Mouse (Mus musculus): ENCODE data around the gene Mylk. TPM values are rescaled to one million over a fixed set of nuclear protein-coding genes. Genes with fewer than 3 reads are reported as not detected.

Mylk gene
- total and polyA plus RNA-seq, 2 experiments from 2014 or later = 3.7 to 20.1 TPM

DNA sequence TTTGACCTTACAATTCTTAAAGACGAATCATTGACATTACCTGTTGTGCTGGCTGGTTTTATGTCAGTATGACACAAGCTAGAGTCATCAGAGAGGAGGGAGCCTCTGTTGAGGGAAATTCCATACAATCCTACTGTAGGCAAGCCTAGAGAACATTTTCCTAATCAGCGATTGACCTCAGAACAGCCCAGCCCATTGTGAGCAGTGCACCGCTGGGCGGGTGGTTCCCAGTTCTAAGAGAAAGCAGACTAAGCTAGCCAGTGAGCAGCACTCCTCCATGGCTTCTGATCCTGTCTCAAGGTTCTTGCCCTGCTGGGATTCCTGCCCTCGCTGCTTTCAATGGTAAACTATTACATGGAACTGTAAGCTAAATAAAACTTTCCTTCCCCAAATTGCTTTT is 259.3 kb downstream of the Mylk start:
- no peak overlapping the region for H3K4me3 ChIP-seq (ENCODE audit: low read length)
- H3K27me3 ChIP-seq (ENCODE audit: insufficient read depth, low read length) = no peaks in the 10 kb centered on the region
- H3K9ac ChIP-seq (replicated peaks; ENCODE audit: low read length) = no peak overlapping the region
- no peaks in the 10 kb centered on the region for H3K36me3 ChIP-seq (ENCODE audit: insufficient read depth, low read length)
- no peak for DNase-seq (ENCODE audit: low spot score)
- H3K27ac ChIP-seq = no peak overlapping the region
- H3K9me3 ChIP-seq (ENCODE audit: low read length) = no peaks in the 10 kb centered on the region
- no peak for TF ChIP-seq CTCF (IDR thresholded peaks at IDR 0.05; ENCODE audit: low read depth)
- H3K4me1 ChIP-seq (ENCODE audit: insufficient read depth, low read length) = 0 out of 2 replicates have a peak, but pooled peaks cover 5% of the 10 kb centered on the region
- no peak overlapping the region for H3K4me2 ChIP-seq (ENCODE audit: low read depth, low read length)
- ATAC-seq = no peak
- WGBS = 69% methylated on average over 5 of the region's 5 CpGs

DNA sequence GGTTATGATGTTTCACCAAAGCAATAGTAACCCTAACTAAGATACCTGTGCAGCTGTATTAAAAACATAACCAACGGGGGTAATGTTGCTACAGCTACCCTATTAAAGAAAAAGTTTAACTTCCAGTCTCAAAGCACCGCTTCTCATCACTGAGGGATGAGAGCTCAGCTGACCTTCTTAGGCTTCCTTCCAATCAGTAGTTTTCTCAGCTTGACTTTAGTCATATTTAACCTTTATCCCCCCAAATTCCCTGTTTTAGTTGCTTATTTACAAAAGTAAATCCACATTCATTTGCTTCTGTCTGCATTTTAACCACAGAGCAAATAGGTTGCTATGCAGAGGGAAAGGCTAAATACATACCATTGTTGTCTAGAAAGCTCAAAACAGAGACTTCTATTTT is 259.7 kb downstream of the Mylk start:
- H3K9ac ChIP-seq (replicated peaks; ENCODE audit: low read length) = no peak overlapping the region
- H3K27ac ChIP-seq = no peak overlapping the region
- H3K4me1 ChIP-seq (ENCODE audit: insufficient read depth, low read length) = 0 out of 2 replicates have a peak, but pooled peaks cover 5% of the 10 kb centered on the region
- TF ChIP-seq CTCF (IDR thresholded peaks at IDR 0.05; ENCODE audit: low read depth) = no peak
- H3K4me3 ChIP-seq (ENCODE audit: low read length) = no peak overlapping the region
- no peaks in the 10 kb centered on the region for H3K27me3 ChIP-seq (ENCODE audit: insufficient read depth, low read length)
- ATAC-seq = no peak
- WGBS = 87% methylated on average over 2 of the region's 2 CpGs
- no peak for DNase-seq (ENCODE audit: low spot score)
- no peaks in the 10 kb centered on the region for H3K9me3 ChIP-seq (ENCODE audit: low read length)
- no peaks in the 10 kb centered on the region for H3K36me3 ChIP-seq (ENCODE audit: insufficient read depth, low read length)
- no peak overlapping the region for H3K4me2 ChIP-seq (ENCODE audit: low read depth, low read length)

DNA sequence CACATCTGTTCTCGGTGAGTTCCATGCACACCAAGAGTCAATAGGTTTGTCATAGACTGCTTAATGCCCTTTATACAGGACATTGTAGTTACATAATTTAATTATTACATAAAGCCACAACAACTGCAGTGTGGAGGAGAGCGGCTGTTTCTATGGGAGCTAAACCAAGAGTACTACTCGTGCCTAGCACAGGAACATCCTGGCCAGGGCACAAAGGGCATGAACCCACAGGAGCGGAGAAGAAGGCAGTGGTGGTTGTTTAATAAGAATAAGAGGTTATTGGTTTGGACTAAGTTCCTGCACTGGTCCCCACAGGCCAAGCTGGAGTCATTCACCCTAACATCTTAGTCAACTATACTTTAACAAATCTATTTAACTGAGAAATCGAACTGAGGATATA is 261.2 kb downstream of the Mylk start:
- H3K27ac ChIP-seq = no peak overlapping the region
- ATAC-seq (no peak), DNase-seq (ENCODE audit: low spot score) (no peak)
- no peak overlapping the region for H3K4me3 ChIP-seq (ENCODE audit: low read length)
- 88% methylated on average over 5 of the region's 5 CpGs for WGBS
- no peaks in the 10 kb centered on the region for H3K27me3 ChIP-seq (ENCODE audit: insufficient read depth, low read length)
- H3K4me1 ChIP-seq (ENCODE audit: insufficient read depth, low read length) = 0 out of 2 replicates have a peak, but pooled peaks cover 1% of the 10 kb centered on the region
- no peaks in the 10 kb centered on the region for H3K9me3 ChIP-seq (ENCODE audit: low read length)
- no peak overlapping the region for H3K9ac ChIP-seq (replicated peaks; ENCODE audit: low read length)
- H3K4me2 ChIP-seq (ENCODE audit: low read depth, low read length) = no peak overlapping the region
- TF ChIP-seq CTCF (IDR thresholded peaks at IDR 0.05; ENCODE audit: low read depth) = no peak
- H3K36me3 ChIP-seq (ENCODE audit: insufficient read depth, low read length) = no peaks in the 10 kb centered on the region

DNA sequence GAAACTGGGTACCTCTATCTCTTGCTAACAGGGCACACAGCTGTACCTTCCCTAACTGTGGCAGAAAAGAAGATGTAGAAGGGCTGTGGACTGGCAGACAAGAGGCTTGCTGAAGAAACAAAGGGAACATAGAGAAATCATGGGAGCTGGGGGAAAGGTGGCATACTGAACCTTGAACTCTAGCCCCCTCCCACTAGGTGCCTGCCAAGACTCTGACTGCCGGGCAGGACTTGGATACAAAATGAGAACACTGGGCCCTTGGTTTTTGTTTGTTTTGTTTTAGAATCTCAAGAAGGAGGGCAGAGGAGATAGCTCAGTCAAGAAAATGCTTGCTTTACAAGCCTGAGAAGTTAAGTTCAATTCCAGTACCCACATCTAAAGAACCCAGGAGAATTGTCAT is 262.4 kb downstream of the Mylk start:
- TF ChIP-seq CTCF (IDR thresholded peaks at IDR 0.05; ENCODE audit: low read depth) = no peak
- no peak overlapping the region for H3K27ac ChIP-seq
- no peak for DNase-seq (ENCODE audit: low spot score)
- no peaks in the 10 kb centered on the region for H3K4me1 ChIP-seq (ENCODE audit: insufficient read depth, low read length)
- no peaks in the 10 kb centered on the region for H3K9me3 ChIP-seq (ENCODE audit: low read length)
- H3K4me3 ChIP-seq (ENCODE audit: low read length) = no peak overlapping the region
- no peak overlapping the region for H3K9ac ChIP-seq (replicated peaks; ENCODE audit: low read length)
- H3K27me3 ChIP-seq (ENCODE audit: insufficient read depth, low read length) = no peaks in the 10 kb centered on the region
- no peaks in the 10 kb centered on the region for H3K36me3 ChIP-seq (ENCODE audit: insufficient read depth, low read length)
- H3K4me2 ChIP-seq (ENCODE audit: low read depth, low read length) = no peak overlapping the region
- 45% methylated on average over 1 of the region's 1 CpGs for WGBS
- no peak for ATAC-seq

DNA sequence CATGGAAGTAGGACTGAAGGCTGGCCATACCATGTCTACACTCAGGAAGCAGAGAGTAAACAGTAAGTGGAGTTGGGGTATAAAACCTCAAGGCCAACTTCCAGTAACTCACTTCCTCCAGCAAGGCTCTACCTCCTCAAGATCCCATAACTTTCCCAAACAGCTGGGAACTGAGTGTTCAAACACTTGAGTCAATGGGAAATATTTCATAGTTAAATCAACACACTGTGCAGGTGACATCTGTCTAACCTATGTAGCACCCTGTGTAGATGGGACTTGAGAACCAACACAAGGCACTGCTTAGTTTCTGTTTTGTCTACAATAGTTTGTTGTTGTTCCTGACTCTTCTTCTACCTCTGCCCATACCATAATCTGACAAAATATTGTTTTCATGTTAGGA is 263.4 kb downstream of the Mylk start:
- Histone ChIP-seq H3K36me3 (ENCODE audit: insufficient read depth, low read length) (no peaks in the 10 kb centered on the region), H3K9ac (replicated peaks; ENCODE audit: low read length) (no peak overlapping the region), H3K9me3 (ENCODE audit: low read length) (no peaks in the 10 kb centered on the region), H3K27me3 (ENCODE audit: insufficient read depth, low read length) (no peaks in the 10 kb centered on the region), H3K27ac (no peak overlapping the region), H3K4me3 (ENCODE audit: low read length) (no peak overlapping the region), H3K4me1 (ENCODE audit: insufficient read depth, low read length) (no peaks in the 10 kb centered on the region), H3K4me2 (ENCODE audit: low read depth, low read length) (no peak overlapping the region)
- ATAC-seq = no peak
- TF ChIP-seq CTCF (IDR thresholded peaks at IDR 0.05; ENCODE audit: low read depth) = no peak
- no peak for DNase-seq (ENCODE audit: low spot score)

DNA sequence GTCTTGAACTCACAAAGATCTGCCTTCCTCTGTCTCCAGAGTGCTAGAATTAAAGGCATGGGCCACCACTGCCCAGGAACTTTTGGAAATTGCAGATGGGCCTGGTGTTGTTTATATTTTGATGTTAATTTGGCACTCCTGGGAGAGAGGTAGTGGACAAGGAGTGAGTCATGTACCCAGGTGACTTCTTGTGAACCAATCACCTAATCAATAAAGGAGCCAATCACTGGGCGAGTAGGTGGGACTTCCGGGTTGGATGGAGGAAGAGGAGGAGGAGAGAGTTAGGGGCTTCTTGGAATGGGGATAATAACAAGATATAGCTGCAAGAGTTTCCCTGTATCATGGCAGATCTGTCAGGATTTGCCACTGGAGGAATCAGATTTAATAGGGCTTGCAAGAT is 268.5 kb downstream of the Mylk start:
- no peaks in the 10 kb centered on the region for H3K36me3 ChIP-seq (ENCODE audit: insufficient read depth, low read length)
- TF ChIP-seq CTCF (IDR thresholded peaks at IDR 0.05; ENCODE audit: low read depth) = no peak
- WGBS = 91% methylated on average over 2 of the region's 2 CpGs

DNA sequence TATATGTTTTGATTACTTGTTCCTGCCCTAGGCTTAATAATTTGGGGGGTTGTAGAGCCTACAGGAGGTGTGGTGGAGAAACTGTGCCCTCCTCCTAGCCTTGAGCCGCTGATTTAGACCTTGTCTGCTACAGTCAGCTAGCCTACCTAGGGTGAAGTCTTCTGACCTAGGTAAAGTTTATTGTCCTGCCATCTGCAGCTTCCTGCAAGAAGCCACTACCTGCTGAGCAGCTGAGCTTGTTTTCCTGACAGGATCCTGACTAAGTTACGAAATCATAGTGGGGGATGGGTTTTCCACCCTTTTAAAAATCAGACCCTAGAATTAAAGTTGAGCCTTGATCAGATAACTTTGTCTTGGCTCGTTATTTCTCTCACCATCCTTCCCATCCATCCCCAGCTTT is 271.5 kb downstream of the Mylk start:
- no peak for TF ChIP-seq CTCF (IDR thresholded peaks at IDR 0.05; ENCODE audit: low read depth)
- DNase-seq (ENCODE audit: low spot score) = no peak
- no peak overlapping the region for H3K4me3 ChIP-seq (ENCODE audit: low read length)
- H3K9me3 ChIP-seq (ENCODE audit: low read length) = peaks cover 3% of the 10 kb centered on the region; the same call in 1 of the 2 replicates
- H3K9ac ChIP-seq (replicated peaks; ENCODE audit: low read length) = no peak overlapping the region
- peaks cover 10% of the 10 kb centered on the region; the same call in 1 of the 2 replicates for H3K27me3 ChIP-seq (ENCODE audit: insufficient read depth, low read length)
- no peak overlapping the region for H3K27ac ChIP-seq
- H3K36me3 ChIP-seq (ENCODE audit: insufficient read depth, low read length) = no peaks in the 10 kb centered on the region
- no peak overlapping the region for H3K4me2 ChIP-seq (ENCODE audit: low read depth, low read length)
- no peaks in the 10 kb centered on the region for H3K4me1 ChIP-seq (ENCODE audit: insufficient read depth, low read length)
- 64% methylated on average over 3 of the region's 3 CpGs for WGBS
- ATAC-seq = no peak

More for the DNA sequence above, 268.5 kb downstream of the Mylk start:
- no peak for DNase-seq (ENCODE audit: low spot score)
- Histone ChIP-seq H3K4me3 (ENCODE audit: low read length) (no peak overlapping the region), H3K9me3 (ENCODE audit: low read length) (peaks cover 3% of the 10 kb centered on the region; the same call in 1 of the 2 replicates), H3K9ac (replicated peaks; ENCODE audit: low read length) (no peak overlapping the region), H3K4me1 (ENCODE audit: insufficient read depth, low read length) (no peaks in the 10 kb centered on the region), H3K27ac (no peak overlapping the region), H3K27me3 (ENCODE audit: insufficient read depth, low read length) (no peaks in the 10 kb centered on the region), H3K4me2 (ENCODE audit: low read depth, low read length) (no peak overlapping the region)
- no peak for ATAC-seq
